Mouse (Mus musculus): ENCODE results near the gene Zfp979.
"Not testable (repeated sequence)": the region's sequence is repeated elsewhere in the genome, so short reads cannot be mapped to it uniquely, and the experiment has no call there.

Zfp979 gene

GRCm38 (mm10) chr4:147642413-147642812 is at the start of gene Zfp979:
Gene Zfp979 (minus strand): TSS chr4:147642513.
- CTCF ChIA-PET = not testable (repeated sequence)

- CTCF ChIA-PET = not testable (repeated sequence)
These were observed 12.9 kb upstream of the Zfp979 start for GRCm38 (mm10) chr4:147655245-147655644.

GRCm38 (mm10) chr4:147647407-147647806 is 5.1 kb upstream of the Zfp979 start:
- CTCF ChIA-PET = not testable (repeated sequence)

GRCm38 (mm10) chr4:147641932-147642331 is 381 bp downstream of the Zfp979 start:
- CTCF ChIA-PET = not testable (repeated sequence)

GRCm38 (mm10) chr4:147633818-147634262 is 8.5 kb downstream of the Zfp979 start:
- CTCF ChIA-PET = not testable (repeated sequence)

- CTCF ChIA-PET = not testable (repeated sequence)
These were observed 35.8 kb downstream of the Zfp979 start for GRCm38 (mm10) chr4:147606511-147606910.

GRCm38 (mm10) chr4:147605521-147605920 is 36.8 kb downstream of the Zfp979 start:
- CTCF ChIA-PET = no interaction called here

- CTCF ChIA-PET = no interaction called here
These were observed 38.5 kb downstream of the Zfp979 start for GRCm38 (mm10) chr4:147603806-147604205.

GRCm38 (mm10) chr4:147601881-147602280 is 40.4 kb downstream of the Zfp979 start:
- CTCF ChIA-PET = no interaction called here

- CTCF ChIA-PET = no interaction called here
These were observed 43.5 kb downstream of the Zfp979 start for GRCm38 (mm10) chr4:147598831-147599230.

- CTCF ChIA-PET = no interaction called here
These were observed 44.6 kb downstream of the Zfp979 start for GRCm38 (mm10) chr4:147597685-147598084.

GRCm38 (mm10) chr4:147594630-147595029 is 47.7 kb downstream of the Zfp979 start:
- CTCF ChIA-PET = not testable (repeated sequence)

- CTCF ChIA-PET = no interaction called here
These were observed 55.5 kb downstream of the Zfp979 start for GRCm38 (mm10) chr4:147586511-147587473.

- CTCF ChIA-PET = not testable (repeated sequence)
These were observed 62.9 kb downstream of the Zfp979 start for GRCm38 (mm10) chr4:147579371-147579770.

- CTCF ChIA-PET = not testable (repeated sequence)
These were observed 71.2 kb downstream of the Zfp979 start for GRCm38 (mm10) chr4:147571156-147571555.

GRCm38 (mm10) chr4:147565426-147566220 is 76.7 kb downstream of the Zfp979 start:
- CTCF ChIA-PET = no interaction called here

Data from spleen, embryonic (tissue).